Mouse (Mus musculus) Patski (cell line): Measurements from ENCODE around the gene Glis3. TPM values are rescaled to one million over a fixed set of nuclear protein-coding genes. Genes with fewer than 3 reads are reported as not detected.
A peak's percentile ranks its signal among the peaks of the same experiment; 100 is the strongest.

ENCODE experiments used
- ATAC-seq: fragments of 100-300 bp; one replicate; pipeline ENCODE4 v1.8.0; 2021
- CTCF ChIA-PET: fragments of 350-600 bp; sonication (Branson Sonifier 250); formaldehyde crosslinking; loops from one replicate; lab custom pipeline; 2022; ENCODE audit warnings: inconsistent platforms; lab: Charles Lee
- POLR2A ChIA-PET: fragments of 350-600 bp; sonication (Branson Sonifier 250); formaldehyde crosslinking; loops from one replicate; lab custom pipeline; 2022; ENCODE audit warnings: antibody characterized with exemption, inconsistent platforms; lab: Charles Lee
- DNase-seq: peaks from one replicate; pipeline ENCODE4 v3.0.0-alpha.2; 2011; ENCODE audit warnings: low read depth, low spot score
- H3K27me3 ChIP-seq: fragments of 371-371 bp; one replicate; pipeline ENCODE4 v1.5.1; 2021
- CTCF ChIP-seq: fragments of 100-300 bp; IDR thresholded peaks from one replicate; pipeline ENCODE4 v1.5.1; 2021
- in situ Hi-C: fragments of 300-500 bp; cut with MboI; formaldehyde crosslinking; loops from 3 replicates; pipeline ENCODE4 v1.11.1; 2018; ENCODE audit warnings: low pct_unique_long_range_greater_than_20kb, mixed read lengths
- polyA plus RNA-seq: library from polyadenylated mRNA; unstranded; gene quantifications from one replicate; pipeline ENCODE4 v1.2.3, GENCODE M21; 2021

The Glis3 gene
- polyA plus RNA-seq, 1 experiment from 2014 or later, result 213 TPM

DNA sequence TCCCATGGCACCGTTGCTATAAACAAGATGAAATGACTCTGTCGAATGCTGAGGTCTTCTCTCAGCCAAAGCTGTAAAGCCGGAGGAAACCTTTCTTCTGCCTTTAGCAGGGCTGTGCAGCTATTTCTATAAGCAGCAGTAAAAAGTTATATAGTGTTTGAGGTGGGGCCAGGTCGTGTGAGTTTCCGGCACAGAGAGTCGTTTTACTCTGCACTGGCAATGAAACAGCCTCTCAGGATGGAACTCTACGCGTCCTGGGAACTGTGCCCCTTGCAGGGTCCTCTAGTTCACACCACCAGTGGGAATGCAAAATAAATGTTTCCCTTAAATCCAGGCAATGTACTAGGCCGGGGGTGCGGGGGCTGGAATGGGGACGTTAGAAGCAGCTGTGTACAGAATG lies 167.4 kb downstream of the Glis3 start:
- in situ Hi-C loops, result loop anchor here (10.0 kb wide), 1 partner anchor 348 kb away; no protein-coding TSS in a partner anchor
- ATAC-seq, result no peak
- POLR2A ChIA-PET, result interaction anchor here (0.6 kb wide), 1 partner anchor 28 kb away, joined by 4 read pairs; no protein-coding TSS in a partner anchor
- CTCF ChIA-PET, result interaction anchor here (0.9 kb wide), 1 partner anchor 12 kb away, joined by 3 read pairs; no protein-coding TSS in a partner anchor
- TF ChIP-seq CTCF, result no peak
- no peaks in the 10 kb centered on the region for H3K27me3 ChIP-seq
- no peak for DNase-seq

DNA sequence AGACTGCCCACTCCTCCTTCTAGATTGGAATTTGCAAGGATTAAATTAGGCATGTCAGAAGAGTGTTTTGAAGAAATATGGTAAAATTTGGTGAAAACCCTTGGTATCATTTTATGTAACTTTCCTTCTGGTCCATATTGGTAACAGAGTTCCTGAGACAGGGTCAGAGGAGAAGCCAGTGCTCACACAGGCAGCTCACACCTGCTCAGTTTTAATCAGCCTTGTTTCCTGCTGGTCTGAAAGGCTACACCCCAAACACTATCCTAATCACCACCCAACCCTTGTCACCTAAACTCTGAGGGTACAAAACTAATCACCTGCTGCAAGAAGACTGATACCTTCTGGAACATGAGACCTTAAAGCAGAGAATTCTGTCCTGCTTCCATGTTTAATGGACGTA lies 168.0 kb downstream of the Glis3 start:
- no peak for TF ChIP-seq CTCF
- ATAC-seq (no peak), DNase-seq (no peak)
- CTCF ChIA-PET, result no interaction called here
- POLR2A ChIA-PET, result interaction anchor here (0.6 kb wide), 1 partner anchor 28 kb away, joined by 4 read pairs; no protein-coding TSS in a partner anchor
- H3K27me3 ChIP-seq, result no peaks in the 10 kb centered on the region
- in situ Hi-C loops, result loop anchor here (10.0 kb wide), 1 partner anchor 347 kb away; no protein-coding TSS in a partner anchor

DNA sequence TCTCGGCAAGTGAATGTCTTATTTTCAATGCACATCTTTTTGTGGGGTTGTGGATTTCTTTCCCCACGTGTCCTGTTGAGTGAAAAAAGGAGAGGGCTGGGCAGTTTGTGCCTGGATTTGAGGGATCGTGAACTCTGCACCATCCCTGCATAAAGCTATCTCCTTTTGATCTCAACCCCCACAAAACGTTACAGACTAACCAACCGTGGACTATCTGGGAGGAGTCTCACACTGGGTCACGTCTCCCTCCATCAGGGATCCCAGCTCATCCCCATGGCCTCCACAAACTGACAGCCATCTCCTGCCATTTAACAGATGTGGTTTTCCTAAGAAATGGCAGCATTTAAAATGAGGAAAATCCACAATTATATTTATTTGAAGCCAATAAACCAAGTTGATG lies 174.5 kb downstream of the Glis3 start:
- DNase-seq (no peak), ATAC-seq (no peak)
- no peak for TF ChIP-seq CTCF
- POLR2A ChIA-PET, result no interaction called here
- in situ Hi-C loops, result no loop called here
- CTCF ChIA-PET, result no interaction called here
- H3K27me3 ChIP-seq, result no peaks in the 10 kb centered on the region

DNA sequence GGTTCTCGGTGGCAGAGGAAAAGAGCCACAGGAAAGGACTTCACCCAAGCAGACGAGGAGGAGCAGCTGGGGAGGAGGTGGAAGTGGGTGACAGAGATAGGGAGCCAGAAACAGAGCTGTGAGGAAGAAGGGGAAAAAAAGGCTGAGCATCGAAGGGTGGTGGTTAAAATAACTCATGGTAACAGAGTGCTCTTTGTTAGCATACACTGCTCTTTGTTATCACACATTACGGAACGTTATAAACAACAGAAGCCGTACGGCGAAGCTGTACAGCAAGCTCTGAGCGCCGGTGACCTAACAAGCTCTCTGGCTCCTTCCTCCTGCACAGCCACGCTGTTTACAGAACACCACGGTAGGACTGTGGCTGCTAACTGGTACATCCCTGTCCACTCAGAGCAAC lies 176.9 kb downstream of the Glis3 start:
- ATAC-seq (no peak), DNase-seq (no peak)
- POLR2A ChIA-PET, result no interaction called here

DNA sequence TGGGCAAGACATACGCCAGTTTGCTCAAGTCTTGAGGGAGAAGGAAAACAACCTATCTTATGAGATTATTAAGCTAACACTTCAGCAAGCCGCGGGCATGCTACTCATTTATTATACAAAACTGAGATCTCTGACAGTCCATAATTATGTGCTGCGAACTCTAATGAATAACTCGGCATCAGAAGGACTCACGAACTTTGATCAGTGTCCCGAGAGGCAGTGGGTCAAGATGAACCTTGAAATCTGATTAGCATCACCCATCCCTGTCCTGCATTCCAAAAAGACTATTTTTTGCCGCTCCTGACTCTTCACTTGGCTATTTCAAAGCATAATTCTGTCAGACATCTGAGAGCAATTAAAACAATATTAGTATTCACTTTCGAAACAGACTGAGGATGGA lies 178.9 kb downstream of the Glis3 start:
- ChIA-PET CTCF (interaction anchor here (1.1 kb wide), 1 partner anchor 12 kb away, joined by 3 read pairs; no protein-coding TSS in a partner anchor), POLR2A (no interaction called here)
- no peak for TF ChIP-seq CTCF
- in situ Hi-C loops, result no loop called here
- no peak for ATAC-seq
- DNase-seq, result no peak
- no peaks in the 10 kb centered on the region for H3K27me3 ChIP-seq

More for the DNA sequence above, 176.9 kb downstream of the Glis3 start:
- H3K27me3 ChIP-seq, result no peaks in the 10 kb centered on the region
- CTCF ChIA-PET, result interaction anchor here (0.9 to 1.4 kb wide), 4 partner anchors 11 to 52 kb away, joined by 3 read pairs; no protein-coding TSS in a partner anchor
- no peak for TF ChIP-seq CTCF
- in situ Hi-C loops, result no loop called here

DNA sequence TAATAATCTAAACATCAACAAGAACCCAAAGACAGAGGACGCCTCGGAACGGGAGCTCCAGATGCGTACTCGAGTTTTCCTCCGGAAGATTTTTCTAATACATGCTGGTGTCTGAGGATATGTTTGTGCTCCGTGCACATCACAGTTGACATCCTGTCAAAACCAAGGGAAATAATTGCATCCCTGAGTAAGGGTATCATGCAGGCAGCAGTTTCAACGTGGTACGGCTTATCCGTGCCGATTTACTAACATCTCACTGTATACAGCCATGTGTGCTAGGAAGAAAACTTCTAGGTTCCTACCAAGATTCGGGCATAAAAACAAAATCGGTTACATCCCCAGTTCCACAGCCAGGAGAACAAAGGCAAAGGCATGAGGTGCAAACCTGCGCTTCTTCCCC lies 179.4 kb downstream of the Glis3 start:
- CTCF ChIA-PET, result interaction anchor here (1.1 to 1.2 kb wide), 2 partner anchors 12 to 328 kb away, joined by 3 read pairs; no protein-coding TSS in a partner anchor
- H3K27me3 ChIP-seq, result no peaks in the 10 kb centered on the region
- DNase-seq (no peak), ATAC-seq (no peak)
- in situ Hi-C loops, result no loop called here
- POLR2A ChIA-PET, result no interaction called here
- TF ChIP-seq CTCF, result no peak

DNA sequence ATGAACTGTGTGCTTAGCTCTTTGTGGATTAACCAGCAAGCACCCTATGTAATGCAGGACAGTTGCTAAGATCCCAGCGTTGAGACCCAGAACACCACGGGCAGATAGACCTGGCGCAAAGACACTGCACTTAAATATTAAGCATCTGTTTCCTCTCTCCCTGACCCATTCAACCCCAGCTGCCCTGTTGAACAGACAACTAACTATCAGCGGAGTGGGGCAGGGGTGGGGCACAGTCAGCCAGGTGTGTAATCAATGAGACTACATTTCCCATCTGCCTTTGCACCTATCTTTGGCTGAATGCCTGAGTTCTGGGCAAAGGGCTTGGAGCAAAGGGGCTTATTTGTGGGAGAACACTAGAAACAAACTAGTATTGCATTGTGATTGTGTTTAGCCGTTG lies 180.1 kb downstream of the Glis3 start:
- ATAC-seq (no peak), DNase-seq (no peak)
- CTCF ChIA-PET, result interaction anchor here (1.0 to 1.2 kb wide), 3 partner anchors 12 to 328 kb away, joined by 3 read pairs; no protein-coding TSS in a partner anchor
- TF ChIP-seq CTCF, result no peak
- H3K27me3 ChIP-seq, result no peaks in the 10 kb centered on the region
- in situ Hi-C loops, result no loop called here
- POLR2A ChIA-PET, result interaction anchor here (0.6 kb wide), 3 partner anchors 9 to 65 kb away, joined by 3 to 6 read pairs (median 3); no protein-coding TSS in a partner anchor

DNA sequence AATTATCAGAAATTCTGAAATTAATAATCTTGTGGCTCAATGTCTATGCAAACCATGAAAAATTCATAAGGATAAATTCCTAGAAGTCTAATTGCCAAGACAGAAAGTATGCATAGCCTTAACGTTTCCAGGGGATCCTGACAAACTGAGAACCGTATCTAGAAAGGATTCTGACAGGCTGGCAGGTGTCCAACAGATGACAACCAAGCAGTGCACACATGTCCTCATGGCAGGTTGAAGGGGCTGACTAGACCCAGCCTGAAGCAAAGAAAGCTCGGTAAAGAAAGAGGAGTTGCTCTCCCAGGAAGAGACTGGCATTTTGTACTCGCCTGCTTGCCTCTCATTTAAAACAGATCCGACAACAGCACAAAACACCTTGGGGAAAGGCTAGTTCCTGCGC lies 184.0 kb downstream of the Glis3 start:
- DNase-seq (no peak), ATAC-seq (no peak)
- no peak for TF ChIP-seq CTCF
- H3K27me3 ChIP-seq, result no peaks in the 10 kb centered on the region
- CTCF ChIA-PET, result interaction anchor here (0.8 kb wide), 1 partner anchor 11 kb away, joined by 3 read pairs; no protein-coding TSS in a partner anchor
- POLR2A ChIA-PET, result no interaction called here
- in situ Hi-C loops, result no loop called here

DNA sequence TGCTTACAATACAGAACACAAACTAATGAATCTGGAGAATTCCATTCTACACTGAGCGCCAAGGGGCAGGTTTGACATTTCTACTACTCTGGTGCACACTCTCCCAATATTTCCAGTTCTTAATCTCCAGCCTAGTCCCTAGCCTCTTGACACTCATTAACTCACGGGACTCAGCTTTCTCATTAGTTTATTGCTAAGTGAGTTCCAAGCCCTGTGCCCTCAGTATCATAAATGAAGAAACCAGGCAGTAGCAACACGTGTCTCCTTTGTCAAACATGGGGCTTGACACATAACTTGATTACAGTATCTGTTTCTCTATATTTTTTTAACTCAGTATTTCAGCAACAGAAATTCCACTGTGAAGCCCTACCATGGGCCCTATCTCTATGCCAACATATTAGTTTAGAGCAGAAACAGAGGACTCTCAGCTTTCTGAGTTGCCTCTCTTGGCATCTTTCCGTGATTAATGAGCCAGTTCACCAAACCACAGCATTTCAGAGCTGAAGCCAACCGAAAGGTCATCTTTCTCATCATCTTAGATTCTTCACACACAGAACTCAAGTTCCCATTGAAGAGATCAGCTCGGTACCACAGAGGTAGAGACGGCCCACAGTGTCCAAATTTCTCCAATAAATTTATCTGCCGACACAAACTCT lies 186.1 kb downstream of the Glis3 start:
- DNase-seq, result peak; percentile 74
- in situ Hi-C loops, result no loop called here
- no peak for TF ChIP-seq CTCF
- ATAC-seq, result peak; percentile 76
- POLR2A ChIA-PET, result interaction anchor here (0.6 kb wide), 2 partner anchors 64 to 1330 kb away, joined by 3 to 4 read pairs; no protein-coding TSS in a partner anchor
- H3K27me3 ChIP-seq, result no peaks in the 10 kb centered on the region
- CTCF ChIA-PET, result interaction anchor here (0.8 kb wide), 1 partner anchor 18 kb away, joined by 3 read pairs; no protein-coding TSS in a partner anchor

DNA sequence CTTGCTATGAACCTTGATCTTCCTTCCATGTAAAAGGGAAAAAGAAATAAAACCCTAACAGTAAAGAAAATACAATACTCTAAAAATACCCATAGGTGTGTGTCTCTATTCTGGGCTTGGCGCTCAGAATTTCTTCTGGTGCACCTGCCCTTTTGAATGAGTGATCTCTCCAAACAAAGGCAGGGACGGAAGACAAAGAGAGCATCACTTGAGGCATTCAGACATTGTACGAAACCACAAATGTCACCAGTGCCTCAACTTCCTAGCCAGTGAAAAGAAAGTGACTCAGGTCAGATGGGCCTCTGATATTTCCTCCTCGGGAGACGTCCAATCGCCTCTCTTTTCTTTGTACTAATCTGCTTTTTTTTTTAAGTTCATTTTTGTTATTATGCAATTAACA lies 201.8 kb downstream of the Glis3 start:
- POLR2A ChIA-PET, result no interaction called here
- no peaks in the 10 kb centered on the region for H3K27me3 ChIP-seq
- TF ChIP-seq CTCF, result no peak
- CTCF ChIA-PET, result interaction anchor here (1.2 kb wide), 1 partner anchor 10 kb away, joined by 4 read pairs; no protein-coding TSS in a partner anchor
- no peak for DNase-seq
- in situ Hi-C loops, result no loop called here
- no peak for ATAC-seq

DNA sequence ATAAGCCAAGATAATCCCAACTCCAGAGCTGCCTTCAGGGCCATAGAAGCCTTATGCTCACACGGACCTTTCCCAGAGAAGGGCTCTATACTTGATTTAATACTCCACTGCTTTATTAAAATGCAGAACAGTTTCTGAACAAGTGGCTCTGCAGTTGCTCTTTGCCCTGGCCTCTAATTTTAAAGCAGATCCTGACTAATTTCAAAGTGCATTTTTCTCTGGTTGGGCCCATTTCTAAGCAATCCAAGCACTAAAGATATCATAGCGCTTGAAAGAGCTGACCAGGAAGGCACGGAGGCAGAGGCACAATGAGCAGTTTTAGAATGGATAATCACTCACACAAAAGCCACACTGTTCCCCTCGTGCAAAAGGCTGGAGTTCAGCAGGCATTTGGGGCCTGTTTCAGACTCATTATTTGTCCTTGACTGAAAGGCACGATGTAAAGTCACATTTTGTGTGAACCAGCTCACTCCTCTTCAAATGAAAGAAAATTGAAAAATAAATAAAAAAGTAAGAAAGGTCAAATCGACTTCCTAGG lies 202.5 kb downstream of the Glis3 start:
- no peaks in the 10 kb centered on the region for H3K27me3 ChIP-seq
- ChIA-PET CTCF (no interaction called here), POLR2A (no interaction called here)
- DNase-seq (no peak), ATAC-seq (no peak)
- no peak for TF ChIP-seq CTCF
- in situ Hi-C loops, result no loop called here
